Mouse (Mus musculus): ENCODE results near the gene Lysmd1. TPM values are rescaled to one million over a fixed set of nuclear protein-coding genes. Genes with fewer than 3 reads are reported as not detected.
"Not testable (repeated sequence)": the region's sequence is repeated elsewhere in the genome, so short reads cannot be mapped to it uniquely, and the experiment has no call there.

Gene Lysmd1
- polyA plus RNA-seq (2014; fragmentation: Nextera tagmentation; extraction: Ambion mirVana) = 8.2 and 9.4 TPM in 2 replicates

DNA sequence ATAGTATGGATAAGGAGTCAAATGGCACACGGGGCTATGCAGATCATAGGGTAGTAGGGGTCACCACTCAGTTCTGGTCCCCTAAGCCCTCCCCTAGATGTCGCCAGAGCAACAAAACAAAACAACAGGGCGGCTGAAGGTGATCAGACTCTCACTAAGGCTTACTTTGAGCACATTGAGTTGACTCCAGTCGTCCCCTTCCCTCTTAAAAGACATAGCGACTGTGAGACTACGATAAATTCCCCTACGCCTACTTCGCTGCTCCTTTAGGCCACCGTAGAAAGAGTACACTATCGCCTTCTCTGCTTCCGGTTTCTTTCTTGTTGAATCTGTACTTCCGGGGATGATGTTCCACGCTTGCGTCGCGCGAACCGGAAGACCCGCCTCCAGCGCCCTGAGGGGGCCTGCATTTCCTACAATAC is at the start of gene Lysmd1, which contains the start of gene Scnm1:
Gene Lysmd1 (plus strand): TSS at position 409 of the 422 bp plus-strand sequence.
Gene Scnm1 (minus strand): TSS at position 332 of the 422 bp plus-strand sequence.
- no peaks in the 10 kb centered on the region for H3K27me3 ChIP-seq (ENCODE audit: insufficient read depth, low read length)
- 0% methylated on average over 20 of the region's 20 CpGs for WGBS

DNA sequence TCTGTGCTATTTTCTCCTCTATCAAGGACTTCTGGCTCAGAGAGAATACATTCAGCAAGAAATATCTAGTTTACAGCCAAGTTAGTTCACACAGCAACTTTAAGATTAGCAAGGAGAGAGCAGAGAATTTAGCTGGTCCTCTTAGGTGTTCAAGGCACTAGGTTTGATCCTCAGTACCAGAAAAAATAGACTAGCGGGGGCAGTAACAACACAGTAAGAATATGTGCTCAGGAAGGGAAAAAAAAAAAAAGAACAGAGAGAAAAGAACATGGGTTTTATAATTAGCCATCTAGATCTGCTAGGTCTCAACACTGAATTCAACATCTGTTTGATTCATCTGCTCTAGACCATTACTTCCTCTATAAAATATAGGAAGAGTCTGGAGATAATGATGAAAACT is 45.8 kb upstream of the Lysmd1 start:
- no peak overlapping the region for H3K9ac ChIP-seq
- H3K4me2 ChIP-seq = no peak overlapping the region
- ATAC-seq (ENCODE audit: insufficient read depth) = no peak
- WGBS = 92% methylated on average over 1 of the region's 1 CpGs
- no peak overlapping the region for H3K27ac ChIP-seq (ENCODE audit: low read depth)
- H3K36me3 ChIP-seq (ENCODE audit: insufficient read depth) = 0 out of 2 replicates have a peak, but pooled peaks cover 13% of the 10 kb centered on the region
- DNase-seq = no peak
- H3K9me3 ChIP-seq (ENCODE audit: low read depth, low read length) = no peaks in the 10 kb centered on the region
- no peak for TF ChIP-seq CTCF (IDR thresholded peaks at IDR 0.05; ENCODE audit: low read depth)
- H3K27me3 ChIP-seq (ENCODE audit: insufficient read depth, low read length) = no peaks in the 10 kb centered on the region
- H3K4me3 ChIP-seq (ENCODE audit: low read depth, low read length) = no peak overlapping the region
- no peaks in the 10 kb centered on the region for H3K4me1 ChIP-seq (ENCODE audit: insufficient read depth)

More for the DNA sequence above, at the start of gene Lysmd1, which contains the start of gene Scnm1:
- Histone ChIP-seq H3K9ac (peak within 1 kb of the TSS; percentile 74), H3K27ac (ENCODE audit: low read depth) (peak within 1 kb of the TSS; percentile 75; the same call in 1 of the 2 replicates), H3K4me3 (ENCODE audit: low read depth, low read length) (peak within 1 kb of the TSS; percentile 61), H3K4me2 (peak within 1 kb of the TSS; percentile 71), H3K36me3 (ENCODE audit: insufficient read depth) (peaks cover 21% of the 10 kb centered on the region), H3K4me1 (ENCODE audit: insufficient read depth) (no peaks in the 10 kb centered on the region), H3K9me3 (ENCODE audit: low read depth, low read length) (no peaks in the 10 kb centered on the region)
- peak; percentile 18; the same call in 1 of the 2 replicates for TF ChIP-seq CTCF (IDR thresholded peaks at IDR 0.05; ENCODE audit: low read depth)
- peak; percentile 91 for ATAC-seq (ENCODE audit: insufficient read depth)
- DNase-seq = peak; percentile 97

DNA sequence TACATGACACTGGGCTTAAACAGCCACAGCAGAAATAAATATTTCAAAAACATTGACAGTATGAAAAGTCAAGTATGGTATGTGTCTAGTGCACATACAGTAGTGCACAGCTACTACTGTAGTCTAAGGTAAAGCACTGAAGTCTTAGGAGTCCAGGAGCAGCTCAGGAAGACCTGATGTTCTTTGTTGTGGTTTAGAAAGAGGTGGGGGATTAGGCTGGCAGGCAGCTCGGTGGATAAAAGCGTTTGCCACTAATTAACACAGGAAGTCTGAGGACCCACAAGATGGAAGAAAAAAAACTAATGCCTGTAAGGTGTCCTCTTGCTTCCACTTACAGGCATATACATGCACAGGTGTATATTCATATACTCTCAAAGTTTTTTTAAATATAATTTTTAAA is 33.0 kb upstream of the Lysmd1 start:
- TF ChIP-seq CTCF (IDR thresholded peaks at IDR 0.05; ENCODE audit: low read depth) = no peak
- no peak for ATAC-seq (ENCODE audit: insufficient read depth)
- peaks cover 18% of the 10 kb centered on the region for H3K36me3 ChIP-seq (ENCODE audit: insufficient read depth)

DNA sequence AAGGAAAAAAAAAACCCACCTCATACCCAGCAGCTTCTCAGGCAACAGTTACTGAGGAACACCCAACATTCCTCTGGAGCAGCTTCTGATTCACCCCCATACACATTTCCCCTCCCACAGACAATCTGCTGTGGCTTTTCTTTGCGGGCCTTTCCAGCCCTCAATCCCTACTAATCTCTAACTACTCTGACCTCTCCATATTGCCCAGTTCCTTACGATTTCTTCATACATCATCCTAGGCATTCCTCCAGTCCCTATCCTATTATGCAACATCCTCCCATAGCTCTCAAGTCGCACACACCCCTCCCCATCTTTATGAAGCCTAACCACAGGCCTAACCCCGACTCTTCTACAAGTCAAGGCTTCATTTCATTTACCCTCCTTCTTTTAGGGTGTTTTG is 28.8 kb upstream of the Lysmd1 start:
- Histone ChIP-seq H3K27ac (ENCODE audit: low read depth) (no peak overlapping the region), H3K4me1 (ENCODE audit: insufficient read depth) (no peaks in the 10 kb centered on the region), H3K36me3 (ENCODE audit: insufficient read depth) (peaks cover 4% of the 10 kb centered on the region), H3K4me2 (peak overlapping the region; percentile 79), H3K9me3 (ENCODE audit: low read depth, low read length) (no peaks in the 10 kb centered on the region), H3K9ac (peak overlapping the region; percentile 83), H3K27me3 (ENCODE audit: insufficient read depth, low read length) (no peaks in the 10 kb centered on the region), H3K4me3 (ENCODE audit: low read depth, low read length) (peak overlapping the region; percentile 74)
- no peak for DNase-seq
- 33% methylated on average over 4 of the region's 4 CpGs for WGBS
- no peak for ATAC-seq (ENCODE audit: insufficient read depth)
- TF ChIP-seq CTCF (IDR thresholded peaks at IDR 0.05; ENCODE audit: low read depth) = no peak

More for the DNA sequence above, 33.0 kb upstream of the Lysmd1 start:
- no peaks in the 10 kb centered on the region for H3K9me3 ChIP-seq (ENCODE audit: low read depth, low read length)
- no peak overlapping the region for H3K4me2 ChIP-seq
- H3K27ac ChIP-seq (ENCODE audit: low read depth) = no peak overlapping the region
- H3K9ac ChIP-seq = no peak overlapping the region
- WGBS = 37% methylated on average over 2 of the region's 2 CpGs
- DNase-seq = no peak
- H3K4me1 ChIP-seq (ENCODE audit: insufficient read depth) = no peaks in the 10 kb centered on the region
- no peaks in the 10 kb centered on the region for H3K27me3 ChIP-seq (ENCODE audit: insufficient read depth, low read length)
- H3K4me3 ChIP-seq (ENCODE audit: low read depth, low read length) = no peak overlapping the region

DNA sequence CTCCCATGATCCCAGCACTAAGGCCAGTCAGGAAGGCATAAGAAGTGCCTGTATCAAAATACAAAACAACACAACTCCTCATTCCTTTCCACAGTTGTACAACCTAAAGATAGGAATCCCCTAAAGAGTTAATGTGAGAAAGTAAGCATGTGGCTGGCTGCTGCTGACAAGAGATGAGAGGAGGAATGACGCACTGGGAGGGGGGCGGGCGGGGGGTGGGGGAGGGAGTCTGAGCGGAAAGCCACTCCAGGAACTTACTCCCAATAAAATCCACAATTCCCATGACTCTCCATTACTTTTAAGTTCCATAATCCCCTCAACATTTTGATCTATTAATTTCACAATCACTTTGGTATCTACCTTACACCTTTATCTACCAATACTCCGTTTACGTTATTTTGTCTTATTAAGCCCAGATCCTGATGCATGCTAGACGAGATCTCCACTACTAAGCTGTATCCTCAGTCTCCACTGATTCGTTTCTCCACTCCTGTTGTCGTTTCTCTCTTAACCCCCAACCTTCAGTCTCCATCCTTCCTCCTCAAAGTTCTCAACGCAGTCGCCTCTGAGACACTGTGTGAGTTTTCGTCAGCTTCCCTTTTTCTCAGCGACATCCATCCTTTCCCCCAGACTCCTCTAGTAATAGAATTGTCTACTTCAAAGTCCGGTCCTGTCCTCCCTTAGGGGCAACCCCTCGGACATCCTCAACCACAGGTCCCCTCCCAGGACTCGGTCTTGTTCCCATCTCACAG is 28.1 kb upstream of the Lysmd1 start:
- H3K9ac ChIP-seq = peak overlapping the region; percentile 83
- H3K4me2 ChIP-seq = peak overlapping the region; percentile 79
- peak overlapping the region; percentile 74 for H3K4me3 ChIP-seq (ENCODE audit: low read depth, low read length)
- no peaks in the 10 kb centered on the region for H3K27me3 ChIP-seq (ENCODE audit: insufficient read depth, low read length)
- WGBS = under 1% methylated on average over 16 of the region's 16 CpGs
- H3K27ac ChIP-seq (ENCODE audit: low read depth) = peak overlapping the region; percentile 80
- ATAC-seq (ENCODE audit: insufficient read depth) = no peak; the same call in 1 of the 2 replicates
- TF ChIP-seq CTCF (IDR thresholded peaks at IDR 0.05; ENCODE audit: low read depth) = no peak
- no peaks in the 10 kb centered on the region for H3K4me1 ChIP-seq (ENCODE audit: insufficient read depth)
- H3K9me3 ChIP-seq (ENCODE audit: low read depth, low read length) = no peaks in the 10 kb centered on the region
- DNase-seq = peak; percentile 12
- peaks cover 4% of the 10 kb centered on the region for H3K36me3 ChIP-seq (ENCODE audit: insufficient read depth)

DNA sequence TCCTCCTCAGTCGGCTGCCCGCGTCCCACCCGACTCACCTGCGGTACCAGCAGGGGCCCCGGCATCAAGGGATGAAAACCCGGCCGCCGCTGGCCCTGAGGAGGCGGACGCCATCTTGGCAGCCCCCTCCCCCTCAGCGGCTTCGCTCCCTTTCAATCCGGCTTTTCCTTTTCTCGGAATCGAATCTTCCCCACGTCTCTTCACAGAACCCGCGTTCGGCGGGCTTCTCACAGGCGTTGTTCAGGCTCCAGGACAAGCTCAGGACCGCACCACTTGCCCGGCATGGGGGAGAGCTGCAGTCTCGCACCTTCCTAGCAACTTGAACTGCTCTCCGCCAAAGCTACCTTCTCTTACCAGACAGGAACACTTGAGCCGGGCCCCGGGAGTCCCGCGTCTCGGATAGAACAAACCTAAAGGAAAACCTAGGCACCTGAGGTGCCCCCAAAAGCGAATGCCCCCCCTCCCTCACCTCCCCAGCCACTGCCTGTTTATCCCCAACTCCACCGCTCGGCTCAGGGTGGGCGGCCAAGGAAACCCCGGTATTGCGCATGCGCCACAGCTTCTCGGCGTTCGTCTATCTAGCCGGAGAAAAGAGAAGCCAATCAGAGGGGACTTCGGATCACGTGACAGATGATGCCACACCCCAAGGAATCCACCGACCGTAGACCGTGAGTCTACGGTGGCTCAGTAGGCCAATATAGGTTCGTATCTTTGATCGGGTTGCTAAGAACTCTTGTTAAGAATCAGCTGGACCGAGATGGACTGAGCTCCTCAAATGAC is 27.4 kb upstream of the Lysmd1 start, which contains the start of gene Pip5k1a:
Gene Pip5k1a (minus strand): TSS at position 593 of the 780 bp plus-strand sequence.
- Histone ChIP-seq H3K27ac (ENCODE audit: low read depth) (peak within 1 kb of the TSS; percentile 80), H3K36me3 (ENCODE audit: insufficient read depth) (peaks cover 2% of the 10 kb centered on the region; the same call in 1 of the 2 replicates), H3K4me1 (ENCODE audit: insufficient read depth) (no peaks in the 10 kb centered on the region), H3K4me3 (ENCODE audit: low read depth, low read length) (peak within 1 kb of the TSS; percentile 74), H3K9me3 (ENCODE audit: low read depth, low read length) (no peaks in the 10 kb centered on the region), H3K9ac (peak within 1 kb of the TSS; percentile 83), H3K27me3 (ENCODE audit: insufficient read depth, low read length) (no peaks in the 10 kb centered on the region), H3K4me2 (peak within 1 kb of the TSS; percentile 79)
- peak; percentile 99 for DNase-seq
- WGBS = under 1% methylated on average over 51 of the region's 51 CpGs
- peak; percentile 33; the same call in 1 of the 2 replicates for TF ChIP-seq CTCF (IDR thresholded peaks at IDR 0.05; ENCODE audit: low read depth)
- peak; percentile 89 for ATAC-seq (ENCODE audit: insufficient read depth)

DNA sequence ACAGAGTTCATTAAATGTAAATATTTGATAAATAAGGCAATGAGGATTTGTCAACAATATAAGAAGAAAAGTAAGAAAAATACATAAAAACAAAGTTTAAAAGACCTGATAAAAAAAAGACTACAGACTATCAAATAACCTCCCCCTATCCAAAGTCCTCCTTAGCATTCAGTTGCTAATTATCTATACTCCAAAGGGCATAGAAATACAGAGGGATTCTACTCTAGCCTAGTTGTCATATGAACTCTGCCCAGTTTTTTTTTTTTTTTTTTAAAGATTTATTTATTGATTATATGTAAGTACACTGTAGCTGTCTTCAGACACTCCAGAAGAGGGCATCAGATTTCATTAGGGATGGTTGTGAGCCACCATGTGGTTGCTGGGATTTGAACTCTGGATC is 26.6 kb upstream of the Lysmd1 start:
- not testable (repeated sequence) for H3K36me3 ChIP-seq (ENCODE audit: insufficient read depth); H3K27me3 ChIP-seq (ENCODE audit: insufficient read depth, low read length); ATAC-seq (ENCODE audit: insufficient read depth); H3K9ac ChIP-seq; DNase-seq; H3K9me3 ChIP-seq (ENCODE audit: low read depth, low read length); H3K27ac ChIP-seq (ENCODE audit: low read depth); H3K4me1 ChIP-seq (ENCODE audit: insufficient read depth)
- Histone ChIP-seq H3K4me2 (peak overlapping the region; percentile 65), H3K4me3 (ENCODE audit: low read depth, low read length) (peak overlapping the region; percentile 74)

Data from lung, embryonic 14.5 days (tissue).